Mouse (Mus musculus): Measurements from ENCODE around the gene Myh2. TPM values are rescaled to one million over a fixed set of nuclear protein-coding genes. Genes with fewer than 3 reads are reported as not detected.

The Myh2 gene
- polyA plus RNA-seq, 1 experiment from 2014 or later = not detected

- H3K4me3 ChIP-seq (ENCODE audit: low read depth, low read length) = no peak overlapping the region
- no peak overlapping the region for H3K9ac ChIP-seq
- ATAC-seq (ENCODE audit: insufficient read depth) = no peak
- H3K27me3 ChIP-seq (ENCODE audit: insufficient read depth, low read length) = no peaks in the 10 kb centered on the region
- no peak for DNase-seq
- no peak for TF ChIP-seq CTCF (IDR thresholded peaks at IDR 0.05; ENCODE audit: low read depth)
- WGBS = 56% methylated on average over 6 of the region's 6 CpGs
- H3K4me2 ChIP-seq = no peak overlapping the region
- no peaks in the 10 kb centered on the region for H3K36me3 ChIP-seq (ENCODE audit: insufficient read depth)
- no peak overlapping the region for H3K27ac ChIP-seq (ENCODE audit: low read depth)
- H3K4me1 ChIP-seq (ENCODE audit: insufficient read depth) = no peaks in the 10 kb centered on the region
- no peaks in the 10 kb centered on the region for H3K9me3 ChIP-seq (ENCODE audit: low read depth, low read length)
Measured at GRCm38 (mm10) chr11:67241051-67241450, 70.2 kb downstream of the Myh2 start.

Other genes with a start within 250 kb of the Myh2 start
- gene Tmem238l, start 214.4 kb upstream of the Myh2 start, polyA plus RNA-seq (2014; fragmentation: Nextera tagmentation; extraction: Ambion mirVana) = not detected in 2 replicates
- 1.8 TPM in 2 replicates for gene Tmem220, start 145.9 kb upstream of the Myh2 start, polyA plus RNA-seq (2014; fragmentation: Nextera tagmentation; extraction: Ambion mirVana)
- gene Adprm, start 118.4 kb upstream of the Myh2 start, polyA plus RNA-seq (2014; fragmentation: Nextera tagmentation; extraction: Ambion mirVana) = 31.3 and 31.4 TPM in 2 replicates
- 18.8 and 20.3 TPM in 2 replicates for gene Sco1, start 118.4 kb upstream of the Myh2 start, polyA plus RNA-seq (2014; fragmentation: Nextera tagmentation; extraction: Ambion mirVana)
- 0.05 and 0.17 TPM in 2 replicates for gene Myh3, start 92.7 kb upstream of the Myh2 start, polyA plus RNA-seq (2014; fragmentation: Nextera tagmentation; extraction: Ambion mirVana)
- not detected in 2 replicates for gene Myh1, start 29.0 kb downstream of the Myh2 start, polyA plus RNA-seq (2014; fragmentation: Nextera tagmentation; extraction: Ambion mirVana)
- gene Myh4, start 67.0 kb downstream of the Myh2 start, polyA plus RNA-seq (2014; fragmentation: Nextera tagmentation; extraction: Ambion mirVana) = 0.03 TPM in 1 of 2 replicates, not detected in the other
- 0.22 and 0.28 TPM in 2 replicates for gene Myh8, start 106.1 kb downstream of the Myh2 start, polyA plus RNA-seq (2014; fragmentation: Nextera tagmentation; extraction: Ambion mirVana)
- gene Myh13, start 150.6 kb downstream of the Myh2 start, polyA plus RNA-seq (2014; fragmentation: Nextera tagmentation; extraction: Ambion mirVana) = 0.11 and 0.34 TPM in 2 replicates

All from lung, embryonic 14.5 days (tissue).